Mouse (Mus musculus) heart, embryonic 10.5 days (tissue): ENCODE results near the gene Polr3a. TPM values are rescaled to one million over a fixed set of nuclear protein-coding genes. Genes with fewer than 3 reads are reported as not detected.

Experiments used
- DNase-seq: peaks from one replicate; pipeline ENCODE4 v3.0.0-alpha.2; 2017; ENCODE audit warnings: low spot score
- H3K27ac ChIP-seq: fragments of 300-500 bp; sonication (generic); 2 replicates; pipeline ENCODE4 v1.5.1; 2016; ENCODE audit warnings: mild to moderate bottlenecking
- H3K27me3 ChIP-seq: fragments of 300-500 bp; sonication (generic); 2 replicates; pipeline ENCODE4 v1.6.1; 2016; ENCODE audit warnings: mild to moderate bottlenecking; ENCODE audit not compliant: poor library complexity, insufficient read depth, severe bottlenecking
- H3K36me3 ChIP-seq: fragments of 300-500 bp; sonication (generic); 2 replicates; pipeline ENCODE4 v1.6.1; 2016; ENCODE audit warnings: mild to moderate bottlenecking, moderate library complexity
- H3K4me1 ChIP-seq: fragments of 300-500 bp; sonication (generic); 2 replicates; pipeline ENCODE4 v1.6.1; 2016; ENCODE audit warnings: mild to moderate bottlenecking
- H3K4me3 ChIP-seq: fragments of 300-500 bp; sonication (generic); 2 replicates; pipeline ENCODE4 v1.5.1; 2016; ENCODE audit warnings: mild to moderate bottlenecking, moderate library complexity
- H3K9me3 ChIP-seq: fragments of 300-500 bp; sonication (generic); 2 replicates; pipeline ENCODE4 v1.6.1; 2016; ENCODE audit warnings: mild to moderate bottlenecking, moderate library complexity
- WGBS: fragments of 180-500 bp; shearing (Covaris S2); methylation state at CpG from one replicate; pipeline ENCODE4 v1.1.7; 2016; 5-methylcytosine and 5-hydroxymethylcytosine counted together
- polyA plus RNA-seq: library from polyadenylated mRNA; unstranded; fragments of >200 nt; fragmentation: Nextera tagmentation; extraction: Ambion mirVana; gene quantifications from 2 replicates; pipeline ENCODE4 v1.2.1, GENCODE M21; 2016

Gene Polr3a
- polyA plus RNA-seq, result 16.9 and 18.1 TPM in 2 replicates

DNA sequence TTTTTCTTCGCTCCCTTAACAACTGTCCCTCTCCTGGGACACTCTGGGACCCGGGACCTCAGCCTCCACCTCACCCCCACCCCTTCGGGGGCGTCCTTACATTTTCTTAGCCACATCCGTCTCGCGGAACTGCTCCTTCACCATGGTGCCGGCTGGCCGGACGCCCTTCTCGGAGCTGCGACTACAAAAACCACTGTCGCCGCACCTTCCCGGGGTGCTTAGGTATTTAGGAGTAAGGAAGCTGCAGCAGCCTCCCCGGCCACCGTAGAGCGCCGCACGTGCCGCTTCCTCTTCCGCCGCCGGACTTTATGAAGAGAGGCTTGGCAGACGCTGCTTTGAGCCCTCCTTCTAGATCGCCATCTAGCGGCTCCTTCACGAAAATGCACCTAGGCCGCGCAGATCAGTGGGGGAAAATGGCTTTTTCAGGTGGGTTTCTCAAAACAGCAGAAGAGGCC, at the start of gene Polr3a, which contains the start of gene Rps24:
Gene Polr3a, minus strand, starts transcription at position 286 of the 455 bp plus-strand sequence.
Gene Rps24, plus strand, starts transcription at position 353 of the 455 bp plus-strand sequence.
- under 1% methylated on average over 30 of the region's 30 CpGs for WGBS
- Histone ChIP-seq H3K9me3 (no peaks in the 10 kb centered on the region), H3K27me3 (no peaks in the 10 kb centered on the region), H3K4me3 (peak within 1 kb of the TSS; percentile 96), H3K36me3 (peaks cover 28% of the 10 kb centered on the region), H3K27ac (peak within 1 kb of the TSS; percentile 86), H3K4me1 (peaks cover 10% of the 10 kb centered on the region)
- DNase-seq, result peak; percentile 96

DNA sequence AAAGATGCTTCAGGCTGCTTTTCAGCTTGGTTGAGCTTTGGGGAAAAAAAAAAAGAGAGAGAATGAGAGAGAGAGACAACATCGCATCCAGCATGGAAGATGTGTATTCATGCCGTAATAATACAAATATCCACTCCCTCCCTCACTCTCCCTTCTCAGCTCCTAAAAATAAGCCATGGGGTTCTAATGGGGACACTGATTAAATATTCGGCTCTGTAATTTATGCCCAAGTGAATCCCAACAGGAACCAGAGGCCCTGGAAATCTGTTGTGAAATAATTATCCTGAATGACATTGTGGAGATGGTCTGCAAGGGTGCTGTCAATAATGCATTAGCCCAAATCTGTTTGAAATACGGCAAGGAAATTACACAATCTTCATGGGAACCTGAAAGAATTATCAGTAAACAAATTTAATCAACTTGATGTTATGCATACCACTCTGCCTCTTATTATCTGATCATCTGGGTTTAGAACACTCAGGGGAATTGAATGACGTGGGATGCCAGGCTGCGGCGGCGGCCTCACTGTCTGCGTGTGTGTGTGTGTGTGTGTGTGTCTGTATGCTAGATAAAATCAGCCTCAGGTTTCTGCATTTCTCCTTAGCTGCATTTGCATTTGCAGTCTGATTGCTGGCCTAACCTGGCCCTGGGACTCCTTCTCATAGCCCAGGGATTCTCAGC, 48.1 kb upstream of the Polr3a start:
- DNase-seq, result no peak
- Histone ChIP-seq H3K36me3 (no peaks in the 10 kb centered on the region), H3K9me3 (no peaks in the 10 kb centered on the region), H3K4me3 (no peak overlapping the region), H3K27me3 (no peaks in the 10 kb centered on the region), H3K4me1 (peaks cover 21% of the 10 kb centered on the region), H3K27ac (no peak overlapping the region)
- 79% methylated on average over 9 of the region's 9 CpGs for WGBS

DNA sequence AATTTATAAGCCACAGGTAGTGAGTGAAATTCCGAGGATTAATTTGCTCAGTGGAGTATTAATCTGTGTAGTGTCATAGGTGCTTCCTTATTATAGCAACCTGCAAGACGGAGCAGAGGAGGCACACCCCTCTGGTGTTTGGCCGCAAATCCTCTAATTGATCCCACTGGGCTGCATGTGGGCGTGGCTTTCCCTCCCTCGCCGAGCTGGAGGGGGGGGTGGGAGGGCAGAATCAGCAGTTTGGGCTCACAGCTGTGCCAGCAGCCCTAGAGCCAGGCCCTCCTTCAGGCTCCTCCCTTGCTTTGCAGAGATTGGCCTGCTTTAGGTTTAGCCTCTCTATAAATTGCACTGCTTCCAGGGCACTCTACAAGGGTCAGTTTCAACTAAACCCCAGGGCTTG, 43.4 kb upstream of the Polr3a start:
- Histone ChIP-seq H3K27ac (no peak overlapping the region), H3K9me3 (no peaks in the 10 kb centered on the region), H3K4me1 (peaks cover 24% of the 10 kb centered on the region), H3K4me3 (no peak overlapping the region), H3K27me3 (no peaks in the 10 kb centered on the region), H3K36me3 (no peaks in the 10 kb centered on the region)
- DNase-seq, result no peak
- WGBS, result 5% methylated on average over 6 of the region's 6 CpGs

DNA sequence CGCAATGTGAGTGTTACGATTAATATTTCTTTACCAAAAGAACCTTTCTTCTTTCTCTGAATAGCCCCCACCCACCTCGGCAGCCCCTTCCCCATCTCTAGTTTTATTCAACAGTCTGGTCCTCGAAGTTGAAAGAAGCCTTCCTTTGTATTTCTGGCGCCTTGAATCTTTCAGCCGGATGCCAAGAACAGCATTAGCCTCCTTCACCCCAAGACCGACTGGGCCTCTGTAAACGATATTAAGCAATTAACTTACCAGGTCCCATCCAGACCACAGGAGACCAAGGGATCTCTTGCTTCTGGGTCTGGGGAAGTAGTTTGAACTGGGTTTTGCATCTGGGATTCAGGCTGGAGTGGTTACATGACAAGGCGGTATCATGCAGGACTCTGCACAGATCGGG, 39.6 kb upstream of the Polr3a start:
- Histone ChIP-seq H3K27me3 (no peaks in the 10 kb centered on the region), H3K27ac (no peak overlapping the region), H3K9me3 (no peaks in the 10 kb centered on the region), H3K4me3 (no peak overlapping the region), H3K4me1 (peaks cover 16% of the 10 kb centered on the region), H3K36me3 (no peaks in the 10 kb centered on the region)
- WGBS, result 84% methylated on average over 10 of the region's 10 CpGs
- DNase-seq, result no peak

DNA sequence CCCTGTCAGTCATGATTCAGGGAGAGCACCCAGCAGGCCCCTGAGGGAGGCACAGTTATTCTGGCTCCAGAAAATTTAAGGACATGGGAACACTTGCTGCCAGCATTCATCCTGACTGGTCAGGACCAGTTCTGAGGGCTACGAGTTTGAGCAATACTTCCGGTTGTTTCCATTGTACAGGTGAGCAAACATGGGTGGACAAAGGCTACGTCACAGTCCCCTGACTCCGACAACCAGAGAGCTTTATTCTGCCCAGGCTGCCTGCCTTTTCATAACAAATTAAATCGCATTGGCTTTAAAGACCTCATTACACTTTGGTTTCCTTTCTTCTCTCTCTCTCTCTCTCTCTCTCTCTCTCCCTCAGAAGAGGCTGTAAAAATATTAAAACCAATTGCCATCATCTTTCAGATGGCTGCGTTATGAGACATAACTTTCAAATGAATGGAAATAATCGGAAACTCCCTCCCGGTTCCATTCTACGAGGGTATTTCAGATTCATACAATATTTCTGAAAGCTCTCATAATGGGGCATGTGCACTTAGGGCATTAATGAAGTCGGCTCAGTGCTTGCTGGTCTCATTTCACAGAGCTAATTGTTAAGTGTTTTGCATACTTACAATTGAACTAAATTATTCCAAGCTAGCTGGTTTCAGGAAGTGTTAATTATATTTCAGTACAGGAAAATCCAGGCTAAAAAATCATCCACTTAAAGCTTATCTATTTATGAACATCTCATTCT, 39.0 kb upstream of the Polr3a start:
- Histone ChIP-seq H3K27ac (no peak overlapping the region), H3K36me3 (no peaks in the 10 kb centered on the region), H3K4me3 (no peak overlapping the region), H3K9me3 (no peaks in the 10 kb centered on the region), H3K27me3 (no peaks in the 10 kb centered on the region), H3K4me1 (peaks cover 16% of the 10 kb centered on the region)
- DNase-seq, result no peak
- 82% methylated on average over 10 of the region's 10 CpGs for WGBS

DNA sequence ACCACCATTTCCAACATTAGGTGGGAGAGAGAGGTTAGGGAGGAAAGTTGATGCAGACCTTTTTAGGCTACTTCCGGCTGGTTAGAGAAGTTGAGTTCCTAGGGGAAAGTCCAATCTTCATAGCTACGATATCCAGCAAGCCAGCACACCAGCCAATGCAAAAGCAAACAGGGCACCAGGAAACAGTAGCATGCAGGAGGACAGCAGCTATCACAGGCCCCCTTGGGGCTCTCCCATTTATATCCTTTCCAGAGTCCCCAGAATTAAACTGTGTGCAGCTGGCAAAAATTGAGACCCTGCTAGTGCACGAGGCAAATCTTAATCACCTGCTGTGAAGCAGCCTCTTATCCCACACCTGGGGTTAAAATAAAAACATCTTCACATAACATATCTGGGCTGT, 38.3 kb upstream of the Polr3a start:
- WGBS, result 69% methylated on average over 3 of the region's 3 CpGs
- no peaks in the 10 kb centered on the region for H3K36me3 ChIP-seq

DNA sequence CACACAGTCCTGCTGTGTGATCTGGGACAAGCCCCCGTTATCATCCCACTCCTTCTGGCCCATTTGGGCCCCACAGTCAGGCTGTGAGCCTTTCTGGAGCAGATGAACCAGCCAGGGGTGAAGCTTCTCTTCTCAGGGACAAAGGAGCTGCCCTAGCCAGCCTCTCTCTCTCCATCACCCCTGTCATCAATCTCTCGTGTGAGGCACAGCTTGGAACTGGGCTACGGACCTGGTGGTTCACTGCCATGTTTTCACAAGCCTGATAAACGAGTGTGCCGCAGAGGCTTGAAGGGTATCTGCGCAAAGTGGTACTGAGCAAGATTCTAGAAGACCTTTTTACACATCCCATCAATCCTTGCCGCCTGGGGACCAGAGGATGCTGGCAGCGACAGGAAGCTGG, 34.7 kb upstream of the Polr3a start:
- Histone ChIP-seq H3K27ac (no peak overlapping the region), H3K36me3 (no peaks in the 10 kb centered on the region), H3K4me1 (peaks cover 4% of the 10 kb centered on the region; the same call in 1 of the 2 replicates), H3K4me3 (no peak overlapping the region), H3K9me3 (no peaks in the 10 kb centered on the region), H3K27me3 (0 out of 2 replicates have a peak, but pooled peaks cover 3% of the 10 kb centered on the region)
- WGBS, result 48% methylated on average over 8 of the region's 8 CpGs
- DNase-seq, result no peak

More for the DNA sequence above, 38.3 kb upstream of the Polr3a start:
- no peak for DNase-seq
- Histone ChIP-seq H3K4me1 (peaks cover 9% of the 10 kb centered on the region), H3K9me3 (no peaks in the 10 kb centered on the region), H3K27me3 (no peaks in the 10 kb centered on the region), H3K27ac (no peak overlapping the region), H3K4me3 (no peak overlapping the region)

DNA sequence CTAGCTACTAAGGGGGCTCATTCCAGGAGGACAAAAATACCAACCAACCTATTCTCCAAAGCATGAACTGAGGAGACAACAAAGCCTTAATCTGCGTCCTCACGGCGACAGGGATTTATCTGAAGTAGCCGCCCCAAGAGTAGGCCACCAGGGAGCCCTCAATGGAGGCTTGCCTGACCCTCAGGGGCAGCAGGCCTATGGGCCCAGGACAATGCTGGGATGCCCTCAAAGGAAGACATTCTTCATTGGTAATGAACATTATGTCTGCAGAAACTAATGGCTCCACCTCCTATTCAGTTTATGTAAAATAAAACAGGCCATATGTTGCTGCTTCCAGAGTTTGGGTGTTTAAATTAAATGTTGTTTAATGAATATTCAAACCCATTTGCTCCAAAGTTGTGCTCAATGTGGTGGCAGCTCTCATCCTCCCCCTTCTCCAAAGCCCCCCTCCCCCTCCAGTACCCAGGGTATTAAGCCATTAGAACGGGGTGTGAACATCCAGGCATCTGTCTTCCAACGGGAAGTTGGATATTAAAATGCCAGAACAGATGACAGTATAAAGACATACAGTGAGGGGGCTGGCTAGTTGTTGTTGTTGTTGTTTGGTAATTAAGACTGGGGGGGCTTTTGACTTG, 25.8 kb upstream of the Polr3a start:
- H3K9me3 ChIP-seq, result 0 out of 2 replicates have a peak, but pooled peaks cover 3% of the 10 kb centered on the region
- H3K27ac ChIP-seq, result no peak overlapping the region
- no peaks in the 10 kb centered on the region for H3K36me3 ChIP-seq
- H3K27me3 ChIP-seq, result 0 out of 2 replicates have a peak, but pooled peaks cover 4% of the 10 kb centered on the region
- WGBS, result 78% methylated on average over 6 of the region's 6 CpGs
- DNase-seq, result no peak
- H3K4me1 ChIP-seq, result peaks cover 12% of the 10 kb centered on the region
- H3K4me3 ChIP-seq, result no peak overlapping the region

DNA sequence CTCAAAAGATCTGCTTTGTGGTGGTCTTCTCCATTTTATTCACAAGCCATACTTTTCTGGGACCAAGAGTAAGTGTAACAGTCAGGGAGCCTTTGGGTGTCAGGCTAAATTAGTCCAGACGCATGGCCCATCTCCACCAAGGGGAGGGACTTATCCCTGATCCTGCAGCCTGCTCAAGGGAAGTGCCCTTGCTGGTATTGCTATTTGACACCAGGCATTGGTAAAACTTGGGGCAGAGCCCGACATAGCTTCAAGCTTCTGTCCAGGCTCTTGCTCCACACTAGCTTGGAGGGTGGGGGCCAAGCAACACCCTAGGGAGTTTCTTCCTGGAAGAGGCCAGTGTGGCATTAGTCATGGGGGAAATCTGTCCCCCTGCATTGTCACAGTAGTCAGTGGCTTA, 23.8 kb upstream of the Polr3a start:
- no peak for DNase-seq
- Histone ChIP-seq H3K27ac (no peak overlapping the region), H3K36me3 (no peaks in the 10 kb centered on the region), H3K27me3 (0 out of 2 replicates have a peak, but pooled peaks cover 4% of the 10 kb centered on the region), H3K4me3 (no peak overlapping the region), H3K4me1 (peaks cover 20% of the 10 kb centered on the region), H3K9me3 (0 out of 2 replicates have a peak, but pooled peaks cover 3% of the 10 kb centered on the region)
- WGBS, result 90% methylated on average over 2 of the region's 2 CpGs

DNA sequence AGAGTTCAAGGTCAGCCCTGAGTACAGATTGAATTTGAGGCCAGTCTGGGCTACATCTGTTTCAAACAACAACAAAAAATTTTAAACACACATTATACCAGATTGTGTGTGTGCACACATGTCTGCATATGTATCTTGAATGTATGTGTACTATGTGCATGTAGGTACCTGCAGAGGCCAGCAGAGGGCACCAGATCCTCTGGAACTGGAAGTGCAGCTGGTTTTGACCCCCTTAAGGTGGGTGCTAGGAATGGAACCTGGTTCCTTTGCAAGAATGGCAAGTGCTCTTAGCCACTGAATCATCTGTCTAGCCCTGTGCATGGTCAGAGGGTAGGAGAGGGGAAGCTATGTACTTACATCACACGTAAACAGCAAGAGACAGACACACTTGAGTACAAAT, 23.4 kb upstream of the Polr3a start:
- peaks cover 20% of the 10 kb centered on the region for H3K4me1 ChIP-seq
- no peak overlapping the region for H3K4me3 ChIP-seq
- H3K9me3 ChIP-seq, result 0 out of 2 replicates have a peak, but pooled peaks cover 3% of the 10 kb centered on the region
- H3K27me3 ChIP-seq, result 0 out of 2 replicates have a peak, but pooled peaks cover 4% of the 10 kb centered on the region
- no peak for DNase-seq
- no peaks in the 10 kb centered on the region for H3K36me3 ChIP-seq
- no peak overlapping the region for H3K27ac ChIP-seq
- WGBS, result 95% methylated on average over 1 of the region's 1 CpGs

DNA sequence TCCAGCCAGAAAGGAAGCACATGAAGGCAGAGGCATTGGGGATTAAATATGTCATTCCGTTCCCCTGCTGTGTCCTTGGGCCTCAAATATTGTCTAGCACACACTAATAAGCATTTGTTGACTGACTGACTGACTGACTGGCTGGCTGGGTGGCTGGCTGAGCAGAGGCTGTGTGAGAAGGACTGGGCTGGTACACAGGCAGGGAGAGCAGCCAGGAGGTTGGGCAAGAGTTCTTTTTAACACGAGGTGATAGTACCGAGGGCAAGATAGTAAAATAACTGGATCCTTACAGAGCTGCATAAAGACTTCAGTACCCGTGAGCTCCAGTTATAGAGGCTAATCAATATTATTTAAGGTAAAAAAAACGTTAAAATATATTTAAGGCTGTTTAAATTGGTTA, 22.7 kb upstream of the Polr3a start:
- 0 out of 2 replicates have a peak, but pooled peaks cover 3% of the 10 kb centered on the region for H3K9me3 ChIP-seq
- no peaks in the 10 kb centered on the region for H3K36me3 ChIP-seq
- no peak for DNase-seq
- 67% methylated on average over 5 of the region's 5 CpGs for WGBS
- H3K27me3 ChIP-seq, result 0 out of 2 replicates have a peak, but pooled peaks cover 4% of the 10 kb centered on the region
- H3K4me3 ChIP-seq, result no peak overlapping the region
- H3K27ac ChIP-seq, result no peak overlapping the region
- H3K4me1 ChIP-seq, result peaks cover 20% of the 10 kb centered on the region

DNA sequence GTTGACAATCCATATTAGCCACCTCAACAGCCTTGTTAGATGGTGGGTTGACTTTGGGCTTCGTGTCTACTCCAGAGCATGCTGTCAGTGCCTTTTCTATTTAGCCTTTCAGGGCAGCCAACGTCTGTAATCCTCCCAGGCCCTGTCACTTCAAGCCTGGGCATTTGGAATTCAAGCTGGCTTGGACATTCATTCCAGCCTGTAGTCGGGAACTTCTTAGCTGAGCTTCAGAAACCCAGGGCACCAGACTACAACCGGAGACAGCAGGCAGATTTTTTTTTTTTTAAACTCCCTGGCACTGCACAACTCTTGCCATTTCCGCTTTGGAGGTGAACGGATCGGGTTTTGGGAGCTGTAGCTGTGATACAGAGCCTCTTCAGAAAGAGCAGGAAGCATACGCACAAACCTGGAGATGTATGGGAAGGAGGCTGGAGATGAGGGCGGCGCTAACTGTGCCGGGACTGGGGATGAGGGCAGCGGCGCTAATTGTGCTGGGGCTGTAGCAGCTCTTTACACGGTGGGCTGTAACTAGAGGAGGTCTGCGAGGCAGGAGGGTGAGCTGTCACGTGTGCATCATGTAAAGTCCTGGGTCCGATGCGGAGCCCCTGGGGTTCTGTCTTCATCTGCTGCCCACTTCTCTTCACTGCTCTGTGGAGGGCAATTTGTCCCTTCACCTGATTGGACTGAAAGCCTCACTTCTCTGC, 21.4 kb upstream of the Polr3a start:
- WGBS, result 29% methylated on average over 18 of the region's 18 CpGs
- no peak for DNase-seq
- peaks cover 20% of the 10 kb centered on the region for H3K4me1 ChIP-seq
- 0 out of 2 replicates have a peak, but pooled peaks cover 3% of the 10 kb centered on the region for H3K9me3 ChIP-seq
- H3K36me3 ChIP-seq, result no peaks in the 10 kb centered on the region
- H3K4me3 ChIP-seq, result peak overlapping the region; percentile 40
- H3K27ac ChIP-seq, result peak overlapping the region; percentile 59; the same call in 1 of the 2 replicates
- H3K27me3 ChIP-seq, result 0 out of 2 replicates have a peak, but pooled peaks cover 4% of the 10 kb centered on the region
